Mouse (Mus musculus): ENCODE data around the gene Ntrk2.

- TF ChIP-seq CTCF (IDR thresholded peaks at IDR 0.05 in 2 of 3, conservative IDR thresholded peaks at IDR 0.05 in 1 of 3; ENCODE audit: control insufficient read depth in 1 of 3, insufficient read depth in 1 of 3, low read depth in 2 of 3, low read length in 3 of 3, poor library complexity in 1 of 3, severe bottlenecking in 1 of 3) (no peak), E2F4 (IDR thresholded peaks at IDR 0.05; ENCODE audit: borderline replicate concordance, low read depth, low read length) (no peak), USF2 (IDR thresholded peaks at IDR 0.05; ENCODE audit: borderline replicate concordance in 1 of 2, insufficient read depth in 1 of 2, low read depth in 1 of 2, low read length in 2 of 2) (no peak), EP300 (IDR thresholded peaks at IDR 0.05; ENCODE audit: low read depth in 1 of 2, low read length in 2 of 2) (no peak)
These were observed 140.2 kb downstream of the Ntrk2 start for GRCm38 (mm10) chr13:58946589-58946988.
